Mouse (Mus musculus) neural tube, embryonic 11.5 days (tissue): ENCODE results near the gene Elmo2. TPM values are rescaled to one million over a fixed set of nuclear protein-coding genes. Genes with fewer than 3 reads are reported as not detected.

Source experiments
- ATAC-seq: fragments of 200-750 bp; cut with Nextera tagmentation; 2 replicates; pipeline ENCODE4 v1.8.0; 2017; ENCODE audit warnings: moderate number of reproducible peaks, mild to moderate bottlenecking, moderate TSS enrichment, moderate library complexity; ENCODE audit not compliant: insufficient read depth, low FRiP score, low TSS enrichment
- DNase-seq: peaks from one replicate; pipeline ENCODE4 v3.0.0-alpha.2; 2015; ENCODE audit warnings: low spot score
- H3K27ac ChIP-seq: fragments of 300-500 bp; sonication (generic); 2 replicates; pipeline ENCODE4 v1.5.1; 2014; ENCODE audit warnings: low read depth, mild to moderate bottlenecking, low read length
- H3K27me3 ChIP-seq: fragments of 300-500 bp; sonication (generic); 2 replicates; pipeline ENCODE4 v1.6.1; 2014; ENCODE audit warnings: mild to moderate bottlenecking, low read length, mixed read lengths; ENCODE audit not compliant: control insufficient read depth, insufficient read depth
- H3K36me3 ChIP-seq: fragments of 300-500 bp; sonication (generic); 2 replicates; pipeline ENCODE4 v1.6.1; 2014; ENCODE audit warnings: mild to moderate bottlenecking, low read length, moderate library complexity, mixed read lengths; ENCODE audit not compliant: control insufficient read depth, insufficient read depth
- H3K4me1 ChIP-seq: fragments of 300-500 bp; sonication (generic); 2 replicates; pipeline ENCODE4 v1.6.1; 2014; ENCODE audit warnings: low read length, mixed read lengths; ENCODE audit not compliant: control insufficient read depth, insufficient read depth
- H3K4me2 ChIP-seq: fragments of 300-500 bp; sonication (generic); 2 replicates; pipeline ENCODE4 v1.6.1; 2014; ENCODE audit warnings: low read depth, mild to moderate bottlenecking, moderate library complexity
- H3K4me3 ChIP-seq: fragments of 300-500 bp; sonication (generic); 2 replicates; pipeline ENCODE4 v1.5.1; 2014; ENCODE audit warnings: low read depth, low read length
- H3K9ac ChIP-seq: fragments of 300-500 bp; sonication (generic); 2 replicates; pipeline ENCODE4 v1.6.1; 2014; ENCODE audit warnings: mild to moderate bottlenecking, low read length
- H3K9me3 ChIP-seq: fragments of 300-500 bp; sonication (generic); 2 replicates; pipeline ENCODE4 v1.6.1; 2016; ENCODE audit warnings: low read length; ENCODE audit not compliant: control insufficient read depth
- WGBS: fragments of 180-500 bp; shearing (Covaris S2); extraction: QIAGEN DNeasy Blood & Tissue Kit; methylation state at CpG from one replicate; pipeline ENCODE4 v1.1.7; 2014; 5-methylcytosine and 5-hydroxymethylcytosine counted together
- polyA plus RNA-seq: library from polyadenylated mRNA; unstranded; fragments of >200 nt; fragmentation: Nextera tagmentation; extraction: Ambion mirVana; gene quantifications from 2 replicates; pipeline ENCODE4 v1.2.1, GENCODE M21; 2014

Elmo2 gene
- polyA plus RNA-seq, 1 experiment from 2014 or later: 97.7 TPM

GRCm38 (mm10) chr2:165240371-165240770 is 85.9 kb downstream of the Elmo2 start:
- DNase-seq (no peak), ATAC-seq (no peak)
- WGBS: 34% methylated on average over 8 of the region's 8 CpGs
- H3K27me3 ChIP-seq: peaks cover 86% of the 10 kb centered on the region
- H3K9me3 ChIP-seq: no peaks in the 10 kb centered on the region
- H3K9ac ChIP-seq: no peak overlapping the region
- no peak overlapping the region for H3K27ac ChIP-seq
- H3K4me1 ChIP-seq: peaks cover 12% of the 10 kb centered on the region
- H3K4me3 ChIP-seq: no peak overlapping the region
- H3K36me3 ChIP-seq: no peaks in the 10 kb centered on the region
- no peak overlapping the region for H3K4me2 ChIP-seq

- H3K36me3 ChIP-seq: no peaks in the 10 kb centered on the region
- H3K27me3 ChIP-seq: peaks cover 89% of the 10 kb centered on the region
- H3K4me3 ChIP-seq: no peak overlapping the region
- 12% methylated on average over 15 of the region's 15 CpGs for WGBS
- no peak overlapping the region for H3K4me2 ChIP-seq
- H3K9me3 ChIP-seq: no peaks in the 10 kb centered on the region
- H3K4me1 ChIP-seq: peaks cover 19% of the 10 kb centered on the region
- no peak for DNase-seq
- H3K27ac ChIP-seq: no peak overlapping the region
- ATAC-seq: no peak
- H3K9ac ChIP-seq: no peak overlapping the region
Measured at GRCm38 (mm10) chr2:165239533-165240144, 86.6 kb downstream of the Elmo2 start.

GRCm38 (mm10) chr2:165238416-165239145 is 87.7 kb downstream of the Elmo2 start:
- Histone ChIP-seq H3K4me3 (no peak overlapping the region), H3K9ac (no peak overlapping the region), H3K4me2 (no peak overlapping the region), H3K27ac (no peak overlapping the region), H3K27me3 (peaks cover 91% of the 10 kb centered on the region), H3K4me1 (peaks cover 27% of the 10 kb centered on the region), H3K9me3 (no peaks in the 10 kb centered on the region), H3K36me3 (no peaks in the 10 kb centered on the region)
- DNase-seq: no peak
- no peak for ATAC-seq
- WGBS: 5% methylated on average over 12 of the region's 12 CpGs

Other genes starting within 250 kb of the Elmo2 start
- gene 1700025C18Rik, start 235.7 kb downstream of the Elmo2 start, polyA plus RNA-seq: not detected in 2 replicates
- 3.1 and 3.4 TPM in 2 replicates for gene Cdh22, start 91.6 kb downstream of the Elmo2 start, polyA plus RNA-seq
- gene Slc35c2, start 38.6 kb downstream of the Elmo2 start, polyA plus RNA-seq: 47.3 and 48.2 TPM in 2 replicates
- 5.1 and 6.1 TPM in 2 replicates for gene Zfp663, start 42.2 kb upstream of the Elmo2 start, polyA plus RNA-seq
- 22.2 and 23.0 TPM in 2 replicates for gene Zfp334, start 61.8 kb upstream of the Elmo2 start, polyA plus RNA-seq
- not detected in 2 replicates for gene Ocstamp, start 73.9 kb upstream of the Elmo2 start, polyA plus RNA-seq
- gene Slc13a3, start 146.8 kb upstream of the Elmo2 start, polyA plus RNA-seq: 0.23 and 0.24 TPM in 2 replicates
- 48.4 and 52.9 TPM in 2 replicates for gene Trp53rka, start 166.8 kb upstream of the Elmo2 start, polyA plus RNA-seq
- gene Slc2a10, start 177.3 kb upstream of the Elmo2 start, polyA plus RNA-seq: 3.0 and 3.6 TPM in 2 replicates